Mouse (Mus musculus): ENCODE data around the gene Abcc3.

Gene Abcc3

GRCm38 (mm10) chr11:94392672-94393109 is at the start of gene Abcc3:
Gene Abcc3 (minus strand): TSS chr11:94392997.
- DNase-seq, result peak in 1 of 2 experiments; percentile 21

- DNase-seq, result no peak
These were observed 49.0 kb upstream of the Abcc3 start for GRCm38 (mm10) chr11:94441752-94442151.

GRCm38 (mm10) chr11:94441122-94441521 is 48.3 kb upstream of the Abcc3 start:
- DNase-seq, result no peak

GRCm38 (mm10) chr11:94440421-94440820 is 47.6 kb upstream of the Abcc3 start:
- no peak for DNase-seq

- no peak for DNase-seq
These were observed 36.3 kb upstream of the Abcc3 start for GRCm38 (mm10) chr11:94429011-94429651.

GRCm38 (mm10) chr11:94428091-94428835 is 35.5 kb upstream of the Abcc3 start:
- DNase-seq, result no peak

- no peak for DNase-seq
These were observed 32.9 kb upstream of the Abcc3 start for GRCm38 (mm10) chr11:94425656-94426055.

- no peak for DNase-seq
These were observed 32.4 kb upstream of the Abcc3 start for GRCm38 (mm10) chr11:94425215-94425614.

- DNase-seq, result no peak
These were observed 31.6 kb upstream of the Abcc3 start for GRCm38 (mm10) chr11:94424380-94424779.

- peak; percentile 37 to 47 for DNase-seq
These were observed 31.1 kb upstream of the Abcc3 start for GRCm38 (mm10) chr11:94423855-94424254.

- DNase-seq, result no peak
These were observed 28.2 kb upstream of the Abcc3 start for GRCm38 (mm10) chr11:94420991-94421390.

- peak; percentile 45 to 57 for DNase-seq
These were observed 27.5 kb upstream of the Abcc3 start for GRCm38 (mm10) chr11:94420325-94420724.

- DNase-seq, result peak; percentile 46 to 60
These were observed 26.4 kb upstream of the Abcc3 start for GRCm38 (mm10) chr11:94419004-94419727.

GRCm38 (mm10) chr11:94414042-94414441 is 21.2 kb upstream of the Abcc3 start:
- DNase-seq, result no peak

GRCm38 (mm10) chr11:94413516-94413915 is 20.7 kb upstream of the Abcc3 start:
- DNase-seq, result peak; percentile 55 to 66

- no peak for DNase-seq
These were observed 20.2 kb upstream of the Abcc3 start for GRCm38 (mm10) chr11:94412998-94413469.

- DNase-seq, result no peak
These were observed 19.8 kb upstream of the Abcc3 start for GRCm38 (mm10) chr11:94412562-94412961.

- DNase-seq, result no peak
These were observed 15.1 kb upstream of the Abcc3 start for GRCm38 (mm10) chr11:94407803-94408321.

GRCm38 (mm10) chr11:94405348-94405747 is 12.6 kb upstream of the Abcc3 start:
- no peak for DNase-seq

- peak; percentile 91 to 95 for DNase-seq
These were observed 12.0 kb upstream of the Abcc3 start for GRCm38 (mm10) chr11:94404641-94405260.

GRCm38 (mm10) chr11:94404178-94404577 is 11.4 kb upstream of the Abcc3 start:
- no peak for DNase-seq

GRCm38 (mm10) chr11:94403757-94404156 is 11.0 kb upstream of the Abcc3 start:
- DNase-seq, result no peak

GRCm38 (mm10) chr11:94402731-94403130 is 9.9 kb upstream of the Abcc3 start:
- DNase-seq, result no peak

All from cerebellum, adult 18-20 months (tissue).